In genomic region chr8:46212194-46212593, GRCm38 (mm10) we compare ENCODE assay signal across 8 mouse cellular contexts. TPM values are rescaled to one million over a fixed set of nuclear protein-coding genes. Genes with fewer than 3 reads are reported as not detected.
DNase-seq lines count a peak whose midpoint lies in the region; ATAC-seq lines count a peak whose summit lies in the region.

No protein-coding gene starts in this region.

- H3K27ac ChIP-seq in forebrain, embryonic 14.5 days (ENCODE audit: low read depth, low read length), result no peak overlapping the region
- H3K27ac ChIP-seq in forebrain, embryonic 13.5 days, result no peak overlapping the region
- peak overlapping the region; percentile 99 for H3K27ac ChIP-seq in heart, embryonic 12.5 days (ENCODE audit: poor library complexity, severe bottlenecking)

- WGBS in forebrain, embryonic 14.5 days, result 48% methylated on average over 7 of the region's 7 CpGs
- WGBS in forebrain, embryonic 13.5 days, result 39% methylated on average over 7 of the region's 7 CpGs
- 48% methylated on average over 7 of the region's 7 CpGs for WGBS in heart, embryonic 12.5 days

- no peaks in the 10 kb centered on the region for H3K9me3 ChIP-seq in forebrain, embryonic 14.5 days (replicated peaks; ENCODE audit: control insufficient read depth, low read length)
- H3K9me3 ChIP-seq in forebrain, embryonic 13.5 days (replicated peaks), result no peaks in the 10 kb centered on the region
- H3K9me3 ChIP-seq in heart, embryonic 12.5 days (replicated peaks), result no peaks in the 10 kb centered on the region

- H3K36me3 ChIP-seq in forebrain, embryonic 14.5 days (ENCODE audit: control insufficient read depth, insufficient read depth, low read length), result peaks cover 22% of the 10 kb centered on the region
- peaks cover 20% of the 10 kb centered on the region for H3K36me3 ChIP-seq in forebrain, embryonic 13.5 days (ENCODE audit: poor library complexity, severe bottlenecking)
- peaks cover 23% of the 10 kb centered on the region for H3K36me3 ChIP-seq in heart, embryonic 12.5 days

- peak overlapping the region; percentile 89; the same call in 1 of the 2 replicates for H3K4me2 ChIP-seq in forebrain, embryonic 14.5 days (ENCODE audit: low read length)
- no peak overlapping the region for H3K4me2 ChIP-seq in forebrain, embryonic 13.5 days
- peak overlapping the region; percentile 83; the same call in 1 of the 2 replicates for H3K4me2 ChIP-seq in heart, embryonic 12.5 days

- ATAC-seq in forebrain, embryonic 14.5 days, result no peak
- no peak for ATAC-seq in forebrain, embryonic 13.5 days
- no peak for ATAC-seq in heart, embryonic 12.5 days (ENCODE audit: insufficient number of reproducible peaks, low FRiP score)

- H3K4me3 ChIP-seq in forebrain, embryonic 14.5 days (ENCODE audit: low read depth, low read length), result no peak overlapping the region
- H3K4me3 ChIP-seq in forebrain, embryonic 13.5 days, result no peak overlapping the region
- H3K4me3 ChIP-seq in heart, embryonic 12.5 days, result no peak overlapping the region

- DNase-seq in forebrain, embryonic 14.5 days (ENCODE audit: low spot score), result no peak
- DNase-seq in ES-CJ7 (ENCODE audit: low read depth, low spot score) (peak; percentile 25), adipocyte (ENCODE audit: low spot score) (no peak)
- DNase-seq in kidney, postnatal 25 days, result peak; percentile 78 to 89
- no peak for DNase-seq in thymus, postnatal 36 days
- DNase-seq in frontal cortex, postnatal 36 days (ENCODE audit: low spot score in 2 of 2), result no peak

- peaks cover 25% of the 10 kb centered on the region for H3K4me1 ChIP-seq in forebrain, embryonic 14.5 days (ENCODE audit: control insufficient read depth, insufficient read depth, low read length)
- H3K4me1 ChIP-seq in forebrain, embryonic 13.5 days, result peaks cover 35% of the 10 kb centered on the region
- peaks cover 35% of the 10 kb centered on the region for H3K4me1 ChIP-seq in heart, embryonic 12.5 days (replicated peaks)

- H3K9ac ChIP-seq in forebrain, embryonic 14.5 days (ENCODE audit: low read length), result peak overlapping the region; percentile 98
- H3K9ac ChIP-seq in forebrain, embryonic 13.5 days, result no peak overlapping the region
- no peak overlapping the region for H3K9ac ChIP-seq in heart, embryonic 12.5 days

- H3K27me3 ChIP-seq in forebrain, embryonic 14.5 days (replicated peaks; ENCODE audit: control insufficient read depth, insufficient read depth, low read length), result no peaks in the 10 kb centered on the region
- peaks cover 11% of the 10 kb centered on the region; the same call in 1 of the 2 replicates for H3K27me3 ChIP-seq in forebrain, embryonic 13.5 days
- H3K27me3 ChIP-seq in heart, embryonic 12.5 days (replicated peaks), result no peaks in the 10 kb centered on the region

RNA-seq across cellular contexts. Expression of gene Slc25a4, which starts 1.1 kb away (rescaled TPM):
- 688 and 693 TPM in 2 replicates for polyA plus RNA-seq in forebrain, embryonic 14.5 days (2014; fragmentation: Nextera tagmentation; extraction: Ambion mirVana)
- 568 and 569 TPM in 2 replicates for polyA plus RNA-seq in forebrain, embryonic 13.5 days (2015; fragmentation: Nextera tagmentation; extraction: Ambion mirVana)
- polyA plus RNA-seq in heart, embryonic 12.5 days (2016; fragmentation: Nextera tagmentation; extraction: Ambion mirVana), result 1,672 and 1,682 TPM in 2 replicates

Comparison
In these comparisons a context has a peak if more than half of its experiments do, and no peak if none do; other contexts are left out.
1. DNase-seq: peak in ES-CJ7 (single experiment) and kidney, postnatal 25 days (2 of 2); none in forebrain, embryonic 14.5 days (single experiment), thymus, postnatal 36 days (0 of 2), frontal cortex, postnatal 36 days (0 of 2) and adipocyte (single experiment).